Mouse (Mus musculus) gastrocnemius, postnatal 14 days (tissue): ENCODE data around the gene Chchd5. TPM values are rescaled to one million over a fixed set of nuclear protein-coding genes. Genes with fewer than 3 reads are reported as not detected.

Source experiments
- DNase-seq: peaks from one replicate; pipeline ENCODE4 v3.0.0; 2021; ENCODE audit warnings: mixed read lengths
- intact Hi-C: fragments of 180-260 bp; cut with DNase I; formaldehyde crosslinking; loops from one replicate; pipeline ENCODE4 v1.15.1; 2025; ENCODE audit warnings: low total_unique reads
- total RNA-seq, 2 experiments: library from RNA; stranded (reverse); gene quantifications; 2 replicates each; pipeline ENCODE4 v1.2.3; 2021

Chchd5 gene
- total RNA-seq, 2 experiments from 2014 or later = 7.9 to 9.1 TPM

GRCm38 (mm10) chr2:129148836-129149235, 19.3 kb downstream of the Chchd5 start:
- intact Hi-C loops = no loop called here
- no peak for DNase-seq

DNA sequence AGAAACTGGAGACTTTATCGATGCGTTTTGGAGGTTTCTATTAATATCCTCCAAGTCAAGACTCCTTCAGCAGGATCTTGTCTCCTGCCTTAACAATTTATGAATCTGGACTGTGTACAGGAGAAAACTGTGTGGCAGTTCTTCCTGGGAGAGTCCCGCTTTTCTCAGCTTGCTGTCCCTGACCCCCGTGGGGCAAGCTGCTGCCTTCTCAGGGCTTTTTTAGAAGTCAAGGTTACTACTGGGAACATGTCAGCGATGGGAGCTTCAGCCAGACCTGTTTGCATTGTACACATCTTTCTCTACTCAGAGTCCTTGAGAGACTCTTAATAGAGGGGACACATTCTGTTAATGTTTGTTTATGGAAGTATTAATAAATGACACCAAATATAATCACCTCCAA, 20.9 kb downstream of the Chchd5 start:
- no peak for DNase-seq
- intact Hi-C loops = no loop called here

- intact Hi-C loops = no loop called here
- no peak for DNase-seq
Observed at GRCm38 (mm10) chr2:129151111-129151510, 21.6 kb downstream of the Chchd5 start.

- DNase-seq = no peak
- intact Hi-C loops = no loop called here
Observed at GRCm38 (mm10) chr2:129152751-129153150, 23.3 kb downstream of the Chchd5 start.

DNA sequence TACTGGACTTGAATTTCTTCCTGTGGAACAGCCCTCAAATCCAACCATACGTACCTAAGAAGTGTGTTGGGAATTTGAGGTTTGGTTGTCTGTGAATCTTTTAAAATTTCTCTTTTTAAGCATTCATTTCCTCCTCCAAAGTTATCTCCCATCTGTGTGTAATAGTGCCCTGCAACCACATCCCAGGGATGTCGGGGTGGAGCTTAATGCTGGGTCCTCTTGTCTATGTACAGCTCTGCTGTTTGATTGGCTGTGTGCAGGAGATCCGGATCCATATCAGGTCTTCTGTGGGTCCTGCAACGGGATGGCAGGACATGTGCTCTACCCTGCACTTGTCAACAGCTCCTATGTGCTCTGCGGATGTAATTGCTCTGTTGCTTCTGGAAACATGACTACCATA, 35.3 kb downstream of the Chchd5 start:
- no peak for DNase-seq
- intact Hi-C loops = no loop called here

DNA sequence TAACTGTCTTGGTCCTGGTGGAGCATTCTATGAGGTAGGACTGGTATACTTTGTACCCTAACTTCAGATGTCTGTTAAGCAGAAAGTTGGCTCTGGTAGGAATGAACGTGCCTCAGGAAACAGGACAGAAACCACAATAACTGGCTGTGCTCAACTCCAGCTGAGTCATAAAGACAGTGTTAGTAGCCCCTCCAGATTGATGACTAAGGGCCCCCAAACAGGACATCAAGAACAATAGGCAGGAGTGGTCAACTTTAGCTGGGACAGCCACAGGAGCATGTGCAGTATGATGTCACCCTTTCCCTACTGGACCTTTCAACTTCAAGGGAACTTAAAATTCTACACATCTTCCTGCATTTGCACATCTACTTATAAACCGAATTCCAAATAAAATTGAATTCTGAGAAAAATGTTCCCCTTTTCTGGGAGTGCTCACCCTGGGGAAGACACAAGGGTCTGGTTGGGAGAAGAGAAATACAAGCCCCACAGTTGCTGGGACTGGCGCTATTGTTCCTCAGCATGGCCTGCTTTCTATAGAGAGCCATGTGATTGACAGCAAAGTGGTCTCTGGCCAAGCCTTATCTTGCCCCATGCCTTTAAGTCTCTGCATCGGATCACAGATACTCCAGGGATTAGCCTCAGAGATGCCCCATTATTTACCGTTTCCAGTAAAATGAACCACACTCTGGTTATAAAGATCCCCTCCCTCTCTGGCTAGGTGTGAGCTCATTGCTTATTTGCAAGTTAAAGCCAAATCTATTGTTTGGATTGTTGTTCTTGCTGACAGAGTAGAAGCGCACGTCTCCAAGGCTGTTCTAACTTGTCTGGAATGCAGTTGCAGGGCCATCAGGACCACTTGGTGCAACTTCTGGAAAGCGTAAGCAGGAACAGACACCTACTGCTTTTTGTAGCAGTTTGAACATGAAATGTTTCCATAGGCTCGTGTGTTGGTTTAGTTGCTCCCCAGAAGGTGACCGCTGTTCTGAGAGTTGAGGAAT, 37.3 kb downstream of the Chchd5 start:
- intact Hi-C loops = no loop called here
- DNase-seq = no peak

- DNase-seq = no peak
- intact Hi-C loops = no loop called here
Observed at GRCm38 (mm10) chr2:129173386-129173785, 43.9 kb downstream of the Chchd5 start.

- intact Hi-C loops = loop anchor here (2.0 kb wide), 1 partner anchor 82 kb away; no protein-coding TSS in a partner anchor
- DNase-seq = peak; percentile 26
Observed at GRCm38 (mm10) chr2:129174474-129174873, 45.0 kb downstream of the Chchd5 start.

DNA sequence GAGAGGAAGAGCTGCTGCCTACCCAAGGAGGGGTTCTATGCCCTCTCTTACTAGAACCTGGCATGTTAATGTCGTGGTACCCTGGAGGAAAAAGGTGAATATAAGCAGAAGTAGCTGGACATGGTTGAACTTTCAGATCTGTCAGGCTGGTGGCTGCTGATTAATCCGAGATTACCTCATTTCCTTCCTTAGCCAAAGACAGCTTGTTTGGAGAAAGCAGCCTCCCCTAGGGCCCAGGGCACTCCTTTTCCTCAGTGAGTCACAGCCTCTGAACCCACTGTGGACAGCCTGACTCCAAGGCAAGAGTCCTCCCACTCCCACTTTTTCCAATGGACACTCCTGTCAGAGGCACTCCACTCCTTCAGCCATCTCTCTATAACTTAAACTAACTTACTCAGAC, 46.1 kb downstream of the Chchd5 start:
- no peak for DNase-seq
- intact Hi-C loops = loop anchor here (2.0 kb wide), 1 partner anchor 81 kb away; no protein-coding TSS in a partner anchor

DNA sequence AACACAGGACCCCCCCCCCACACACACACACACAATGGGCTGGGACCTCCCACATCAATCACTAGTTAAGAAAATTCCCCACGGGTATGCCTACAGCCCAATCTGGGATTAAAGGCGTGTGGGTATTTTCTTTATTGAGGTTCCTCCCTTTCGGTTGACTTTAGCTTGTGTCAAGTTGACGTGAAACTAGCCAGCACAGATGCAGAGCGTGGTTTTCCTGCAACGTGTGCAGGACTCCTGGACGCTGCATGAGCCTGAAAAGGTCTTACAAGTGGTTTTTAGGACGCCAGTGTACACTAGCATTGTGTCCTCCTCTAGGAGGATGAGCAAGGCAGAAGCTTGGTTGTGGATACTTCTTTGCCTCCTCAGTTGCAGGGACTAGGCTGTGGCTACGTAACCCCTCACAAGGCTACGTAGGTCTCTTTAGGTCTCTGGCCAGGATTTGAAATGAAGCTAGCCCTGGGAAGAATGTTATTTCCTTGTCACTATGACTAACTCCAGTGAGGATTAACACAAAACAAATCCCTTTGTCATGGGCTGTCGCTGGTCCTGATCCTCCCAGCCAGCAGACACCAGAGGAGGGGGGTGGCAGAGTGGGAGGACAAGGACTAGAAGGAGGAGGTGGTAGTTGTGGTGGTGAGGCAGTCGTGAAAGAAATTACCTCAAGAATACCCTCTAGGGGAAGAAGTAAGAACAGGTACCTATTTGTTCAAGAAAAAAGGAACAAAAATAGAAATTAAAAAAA, 47.3 kb downstream of the Chchd5 start:
- intact Hi-C loops = no loop called here
- DNase-seq = no peak

GRCm38 (mm10) chr2:129177661-129178060, 48.2 kb downstream of the Chchd5 start:
- DNase-seq = no peak
- intact Hi-C loops = no loop called here

DNA sequence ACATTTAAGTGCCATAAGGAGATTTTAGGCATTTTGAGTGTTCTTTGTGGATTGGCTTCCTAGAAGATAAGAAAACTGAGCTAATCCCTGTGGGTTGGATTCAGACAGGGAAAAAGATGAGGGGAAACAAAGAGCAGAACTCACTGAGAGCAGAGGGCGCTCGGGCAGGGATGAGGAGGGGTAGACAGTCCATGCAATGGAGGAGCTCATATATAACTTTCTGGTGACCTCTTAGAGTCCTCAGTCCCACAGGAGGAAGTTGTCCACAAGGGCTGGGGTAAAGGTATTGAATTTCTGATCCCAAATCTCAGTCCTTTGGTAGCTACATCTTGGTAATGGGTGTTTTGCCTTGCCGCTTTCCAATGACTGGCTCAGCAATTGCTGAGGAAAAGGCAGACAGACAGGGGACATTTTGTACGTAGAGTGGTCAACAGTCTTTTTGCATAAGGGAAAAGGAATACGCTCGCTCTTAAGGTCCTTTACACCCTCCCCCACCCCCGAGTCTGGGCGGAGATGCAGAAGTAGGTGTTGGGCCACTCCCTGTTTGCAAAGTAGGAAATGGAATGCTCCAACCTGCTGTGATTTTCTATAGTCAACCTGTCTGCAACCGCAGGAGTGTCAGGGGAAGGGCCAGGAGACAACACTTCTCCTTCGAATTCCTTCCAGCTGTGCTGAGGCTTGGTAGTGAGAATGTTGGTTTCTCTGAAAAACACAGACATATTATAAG, 48.8 kb downstream of the Chchd5 start:
- intact Hi-C loops = no loop called here

DNA sequence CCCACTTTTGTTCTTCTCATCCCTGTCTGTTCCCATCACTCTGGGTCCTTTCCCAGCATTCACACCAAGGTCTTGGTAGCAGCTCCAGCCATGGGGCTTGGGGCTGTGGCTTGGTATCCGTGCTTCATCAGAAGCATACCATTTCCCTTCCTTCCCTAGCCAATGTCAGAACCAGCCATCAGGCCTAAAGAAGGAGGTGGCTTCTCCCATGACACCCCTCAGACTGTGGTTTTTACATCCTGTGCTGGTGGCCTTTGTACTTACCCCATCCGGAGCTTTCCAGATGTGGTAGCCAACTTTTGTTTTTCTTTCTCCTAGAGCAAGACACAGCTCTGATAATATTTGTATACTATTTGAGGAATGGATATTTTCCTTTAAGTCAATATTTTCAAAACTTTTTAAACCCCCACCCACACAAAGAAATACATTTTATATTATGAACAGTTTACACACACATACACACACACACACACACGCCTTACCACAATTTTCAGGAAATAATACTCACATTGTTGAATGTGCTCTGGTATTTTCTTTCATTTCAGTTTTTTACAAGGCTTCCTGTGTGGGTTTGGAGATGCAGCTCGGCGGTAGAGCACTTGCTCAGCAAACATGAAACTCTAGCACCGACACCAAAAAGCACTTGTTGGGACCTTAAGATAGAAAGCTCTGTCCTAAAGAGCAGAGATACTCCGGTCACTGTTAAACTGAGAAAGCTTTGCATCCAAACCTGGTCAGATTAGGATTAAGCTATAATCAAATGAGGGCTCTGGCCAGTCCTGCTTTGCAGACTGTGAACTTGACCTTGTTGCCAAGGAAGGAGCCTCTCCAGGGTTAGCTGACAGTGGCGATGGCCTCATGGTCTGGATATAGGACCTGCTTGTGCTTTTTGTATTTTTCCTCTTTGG, 50.7 kb downstream of the Chchd5 start:
- DNase-seq = no peak
- intact Hi-C loops = no loop called here

More for the DNA sequence above, 48.8 kb downstream of the Chchd5 start:
- no peak for DNase-seq

DNA sequence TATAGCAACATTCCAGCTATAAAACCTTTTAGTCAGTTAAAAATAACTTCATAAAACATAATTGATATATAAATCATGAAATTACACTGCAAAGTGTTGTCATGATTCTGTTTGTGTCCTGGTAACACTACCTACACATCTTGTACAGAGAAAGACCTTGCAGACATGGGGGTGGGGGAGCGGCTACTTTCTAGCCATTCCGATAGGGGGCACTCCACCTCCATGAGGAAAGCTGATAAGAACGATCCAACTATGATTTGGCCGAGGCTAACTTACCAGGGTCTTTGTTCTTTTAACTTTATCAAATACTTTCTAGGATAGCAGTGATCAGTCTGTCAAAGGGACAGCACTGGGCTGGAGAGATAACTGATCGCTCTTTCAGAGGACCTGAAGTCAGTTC, 52.0 kb downstream of the Chchd5 start:
- DNase-seq = no peak
- intact Hi-C loops = no loop called here

- intact Hi-C loops = no loop called here
- no peak for DNase-seq
Observed at GRCm38 (mm10) chr2:129182412-129182811, 52.9 kb downstream of the Chchd5 start.

DNA sequence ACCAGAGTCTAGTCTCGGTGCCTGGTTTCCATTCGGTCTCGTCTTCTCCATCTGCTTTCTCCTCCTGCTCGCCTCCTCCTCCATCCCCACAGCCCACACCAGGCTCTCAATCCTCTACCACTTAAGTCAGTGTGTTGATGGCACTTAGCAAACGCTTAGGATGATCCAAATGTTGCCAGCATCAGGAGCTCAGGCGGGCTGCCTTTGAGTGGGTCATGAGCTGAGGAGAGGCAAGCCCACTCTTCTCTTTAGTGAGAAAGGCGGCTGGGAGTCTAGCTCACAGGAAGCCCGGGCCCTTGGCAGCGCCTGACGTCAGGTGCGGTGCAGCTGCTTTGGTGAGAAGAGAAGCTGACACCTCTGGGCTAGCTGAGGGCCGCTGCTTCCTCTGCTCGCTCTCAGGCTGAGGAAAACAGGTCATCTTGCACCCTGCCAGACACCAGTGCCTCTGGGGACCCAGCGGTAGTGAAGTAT, 54.1 kb downstream of the Chchd5 start:
- peak; percentile 14 for DNase-seq
- intact Hi-C loops = no loop called here
